Mouse (Mus musculus): ENCODE measurements at regions not wholly inside any gene's neighbourhood (a gene's known extent, or its start where the extent isn't known, plus 50 kb on each side); places are given as distances from the start of the nearest gene placed in this dataset.

DNA sequence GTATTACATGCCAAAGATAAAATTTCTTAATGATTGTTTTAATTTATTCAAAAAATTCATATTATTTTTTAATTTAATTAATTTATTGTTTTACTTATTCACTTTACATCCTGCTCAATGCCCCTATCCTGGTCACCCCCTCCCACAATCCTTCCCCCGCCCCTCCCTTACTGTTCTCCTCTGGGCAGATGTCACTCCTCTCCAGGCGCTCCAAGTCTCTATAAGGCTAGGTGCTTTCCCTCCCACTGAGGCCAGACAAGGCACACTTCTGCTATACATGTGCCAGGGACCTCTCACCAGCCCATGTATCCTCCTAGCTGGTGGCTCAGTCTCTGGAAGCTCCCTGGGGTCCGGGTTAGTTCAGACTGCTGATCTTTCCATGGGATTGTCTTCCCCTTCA is 458.0 kb upstream of the Robo1 start:
- TF ChIP-seq CTCF (IDR thresholded peaks at IDR 0.05) (no peak), EP300 (IDR thresholded peaks at IDR 0.05) (no peak)

All from lung, postnatal 0 days (tissue).